Mouse (Mus musculus): ENCODE results near the gene Cap1. TPM values are rescaled to one million over a fixed set of nuclear protein-coding genes. Genes with fewer than 3 reads are reported as not detected.

Cap1 gene
- total RNA-seq, 2 experiments from 2014 or later = 420 to 551 TPM

DNA sequence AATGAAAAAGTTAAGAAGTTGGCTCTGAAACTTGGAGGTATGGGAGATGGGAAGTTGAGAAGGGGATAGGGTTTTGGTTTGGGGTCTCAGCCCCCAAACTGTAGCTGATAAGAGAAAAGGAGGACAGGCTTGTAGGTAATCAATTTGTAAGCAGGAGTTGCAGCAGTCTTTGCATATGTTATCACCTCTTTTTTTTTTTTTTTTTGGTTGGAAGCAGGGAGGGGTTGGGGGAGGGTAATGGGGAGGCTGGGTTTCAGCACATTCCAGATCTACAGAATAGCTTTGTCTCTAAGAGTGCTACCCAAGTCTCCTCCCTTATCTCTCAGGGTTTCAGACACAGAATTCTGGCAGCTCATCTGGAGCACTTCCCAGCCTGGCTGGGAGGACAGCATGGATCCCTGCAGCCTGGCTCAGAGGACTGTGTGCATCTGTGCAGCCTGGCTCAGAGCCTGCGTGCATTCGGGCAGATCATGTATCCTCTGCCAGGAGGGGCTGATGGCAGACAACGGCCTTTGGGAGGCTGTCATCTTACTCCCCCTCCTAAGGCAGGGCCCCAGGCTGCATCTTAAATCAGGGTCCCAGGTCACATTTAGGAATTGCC, 5.1 kb upstream of the Cap1 start:
- ATAC-seq (ENCODE audit: poor library complexity, severe bottlenecking) = no peak

DNA sequence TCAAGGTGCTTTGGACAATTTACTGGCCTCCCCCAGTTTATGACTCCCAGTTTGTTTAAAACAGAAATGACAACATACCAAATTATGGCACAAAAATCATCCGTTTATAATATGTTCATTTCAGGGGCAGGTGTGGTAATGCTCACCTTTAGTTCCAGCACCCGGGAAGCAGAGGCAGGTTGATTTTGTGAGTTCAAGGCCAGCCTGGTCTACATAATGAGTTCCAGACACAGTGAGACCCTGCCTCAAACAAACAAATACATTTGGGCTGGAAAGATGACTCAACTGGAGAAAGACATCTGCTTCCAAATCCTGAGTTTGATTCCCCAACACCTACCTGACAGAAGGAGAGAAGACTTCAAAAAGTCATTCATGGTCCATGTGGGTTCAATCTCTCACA, 1.5 kb upstream of the Cap1 start:
- no peak for ATAC-seq (ENCODE audit: poor library complexity, severe bottlenecking)

DNA sequence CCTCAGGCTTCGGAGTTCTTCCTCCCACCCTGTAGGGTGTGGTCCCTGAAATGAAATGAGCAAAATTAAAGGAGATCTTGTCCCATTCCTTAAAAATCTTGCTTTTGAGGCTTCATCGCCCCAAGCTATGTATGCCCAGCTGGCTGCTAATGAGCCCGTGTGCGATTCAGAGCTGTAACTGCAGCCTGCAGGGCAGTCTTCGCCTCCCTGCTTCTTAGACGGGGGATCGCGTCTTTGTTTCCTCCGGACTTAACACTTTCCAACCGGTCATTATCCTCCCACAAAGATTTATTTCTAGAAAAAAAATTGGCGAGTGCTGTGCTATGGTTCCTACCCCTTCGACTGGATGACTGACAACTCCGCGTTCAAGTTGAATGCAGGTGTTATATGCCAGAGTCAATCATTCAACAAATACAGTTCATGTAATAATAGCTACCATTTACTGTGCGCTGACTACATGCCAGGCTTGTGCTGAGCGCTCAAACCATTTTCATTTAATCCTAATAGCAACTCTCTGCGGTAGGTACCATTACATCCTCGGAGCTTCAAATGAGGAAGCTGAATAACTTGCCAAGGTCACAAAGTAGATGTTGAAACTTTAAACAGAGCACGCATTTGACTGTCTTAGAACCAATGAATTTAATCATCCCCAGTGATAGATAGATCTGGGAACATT, 861 bp upstream of the Cap1 start:
- ATAC-seq (ENCODE audit: poor library complexity, severe bottlenecking) = peak; percentile 20

DNA sequence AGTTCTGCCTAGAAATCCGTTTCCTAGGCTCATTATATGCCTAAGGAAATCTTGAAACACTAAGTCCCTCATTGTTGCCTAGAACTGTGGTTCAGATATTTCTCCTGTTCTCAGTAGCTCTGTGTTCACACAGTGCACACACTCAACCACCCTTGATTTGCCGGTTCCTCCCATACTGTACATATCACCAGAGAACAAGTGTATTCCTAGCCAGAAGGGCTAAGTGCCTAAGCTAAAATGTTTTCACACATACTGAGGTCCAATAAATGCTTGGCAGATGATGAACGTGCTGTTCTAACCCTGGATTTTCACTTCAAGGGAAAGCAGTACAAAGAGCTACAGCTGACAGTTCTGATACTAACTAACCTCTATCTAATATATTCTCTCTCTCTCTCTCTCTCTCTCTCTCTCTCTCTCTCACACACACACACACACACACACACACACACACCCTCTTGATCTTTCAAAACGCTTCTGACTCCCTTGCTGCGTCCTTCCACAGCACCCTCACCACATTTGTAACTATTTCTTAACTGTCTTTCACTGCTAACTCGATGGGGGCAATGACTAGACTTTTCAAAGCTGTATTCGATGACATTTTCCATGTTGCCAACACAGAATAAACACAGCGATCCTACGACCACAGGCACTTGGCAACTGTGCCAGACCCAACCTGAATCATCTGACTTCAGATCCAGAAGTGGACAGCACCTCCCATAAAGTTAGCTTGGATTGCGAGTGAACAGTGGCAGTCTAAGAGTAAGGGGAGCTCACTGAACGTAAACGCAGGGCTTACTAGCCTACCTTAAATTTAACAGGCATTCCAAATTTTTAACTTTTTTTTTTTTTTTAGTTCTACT, 1.1 kb downstream of the Cap1 start:
- peak; percentile 4 for ATAC-seq (ENCODE audit: poor library complexity, severe bottlenecking)

DNA sequence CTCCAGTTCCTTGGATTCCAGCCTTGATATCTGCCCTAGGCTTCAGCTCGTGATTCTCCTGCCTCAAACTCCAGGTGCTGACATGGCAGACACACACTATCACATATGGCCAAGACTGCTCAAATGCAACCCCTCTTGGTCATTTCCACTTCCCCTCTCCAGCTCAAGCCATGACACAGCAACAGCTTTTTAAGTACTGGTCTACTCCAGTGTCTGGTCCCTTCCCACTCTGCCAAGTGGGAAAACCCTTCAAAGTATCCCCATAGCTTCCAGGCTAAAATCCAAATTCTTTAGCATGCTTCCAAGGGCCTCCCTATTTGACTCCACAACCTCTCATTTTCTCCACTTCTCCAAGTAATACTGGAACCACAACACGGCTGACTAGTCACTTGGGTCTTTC, 1.8 kb downstream of the Cap1 start:
- ATAC-seq (ENCODE audit: poor library complexity, severe bottlenecking) = peak; percentile 11; the same call in 1 of the 2 replicates

DNA sequence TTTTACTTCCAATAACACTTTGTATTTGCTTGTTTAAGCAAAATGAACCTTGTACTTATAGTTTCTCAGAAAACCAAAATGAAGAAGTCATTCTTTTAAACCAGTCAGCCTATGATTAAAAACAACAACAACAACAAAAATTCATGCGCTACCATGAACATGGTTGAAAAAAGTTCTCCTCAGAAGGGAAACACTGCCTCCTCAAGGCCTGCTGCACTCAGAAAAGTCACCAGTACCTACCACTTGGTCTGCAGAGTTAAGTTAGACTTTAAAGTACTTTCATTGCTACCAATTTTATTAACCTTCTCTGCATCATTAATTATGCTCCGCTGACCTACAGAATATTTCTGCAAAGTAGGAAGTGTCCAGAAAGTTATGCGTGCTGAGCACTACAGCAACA, 2.6 kb downstream of the Cap1 start:
- ATAC-seq (ENCODE audit: poor library complexity, severe bottlenecking) = no peak

DNA sequence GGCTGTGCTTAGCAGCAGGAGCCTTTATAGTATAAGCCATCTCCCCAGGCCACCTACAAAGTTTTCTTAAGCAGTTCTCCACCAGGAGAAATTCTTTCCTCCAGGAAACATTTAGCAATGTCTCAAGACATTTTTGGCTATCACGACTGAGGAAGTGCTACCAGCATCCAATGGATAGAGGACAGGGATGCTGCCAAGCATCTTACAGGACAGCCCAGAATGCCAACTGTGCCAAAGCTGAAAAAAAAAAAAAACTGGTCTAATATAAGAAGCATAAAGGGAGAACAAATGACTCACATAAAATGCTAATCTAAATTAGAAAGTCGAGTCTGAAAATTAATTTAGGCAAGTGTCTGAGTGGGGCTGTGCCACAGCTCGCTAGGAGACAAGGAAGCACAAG, 3.3 kb downstream of the Cap1 start:
- ATAC-seq (ENCODE audit: poor library complexity, severe bottlenecking) = no peak

DNA sequence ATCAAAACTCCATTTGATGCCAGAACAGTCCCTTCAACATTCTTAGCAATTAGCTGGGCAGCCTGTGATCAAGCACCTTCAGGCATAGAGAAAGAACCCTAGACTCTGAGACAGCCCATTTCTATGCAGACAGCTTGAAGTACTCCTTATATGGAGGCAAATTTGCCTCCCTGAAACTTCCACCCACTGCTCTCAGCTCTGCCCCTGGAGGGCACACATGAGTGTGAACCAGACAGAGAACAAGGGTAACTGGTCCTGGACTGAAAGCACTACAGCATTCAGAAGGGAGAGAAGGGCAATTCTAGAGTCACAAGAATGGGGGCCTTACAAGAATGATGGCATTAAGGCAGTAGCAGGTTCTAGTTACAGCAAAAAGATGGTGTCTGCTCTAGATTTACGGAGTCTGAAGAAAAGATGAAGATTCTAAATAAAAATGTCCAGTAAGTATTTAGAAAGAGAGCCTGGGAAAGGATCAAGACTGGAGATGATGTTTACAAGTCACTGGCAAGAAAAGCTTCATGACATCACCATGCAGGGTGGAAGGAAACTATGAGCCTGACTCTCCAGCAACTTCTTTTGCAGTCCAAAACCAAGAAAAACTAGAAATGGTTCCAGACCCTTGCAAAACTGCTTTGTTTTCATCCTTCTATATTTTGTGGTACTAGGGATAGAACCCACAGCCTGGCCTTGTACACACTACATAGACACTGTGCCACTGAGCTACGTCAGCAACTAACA, 7.4 kb downstream of the Cap1 start:
- peak; percentile 45; the same call in 1 of the 2 replicates for ATAC-seq (ENCODE audit: poor library complexity, severe bottlenecking)

DNA sequence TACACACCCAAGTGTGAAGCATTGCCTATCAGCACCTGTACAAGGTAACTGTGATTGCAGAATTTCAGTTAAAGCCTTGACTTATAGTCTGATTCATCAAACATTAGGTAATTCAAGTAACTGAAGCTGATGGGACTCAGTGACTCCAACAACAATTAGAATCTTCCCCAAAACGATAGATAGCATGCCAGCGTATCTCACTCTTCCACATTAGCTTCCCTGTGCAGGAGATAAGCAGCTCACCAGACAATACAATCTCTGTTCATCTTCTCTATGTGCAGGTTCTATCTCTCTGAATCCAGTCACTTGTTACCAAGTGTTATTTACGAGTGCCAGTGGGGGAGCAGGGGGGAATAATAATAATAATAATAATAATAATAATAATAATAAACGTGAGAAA, 12.3 kb downstream of the Cap1 start:
- ATAC-seq (ENCODE audit: poor library complexity, severe bottlenecking) = no peak

DNA sequence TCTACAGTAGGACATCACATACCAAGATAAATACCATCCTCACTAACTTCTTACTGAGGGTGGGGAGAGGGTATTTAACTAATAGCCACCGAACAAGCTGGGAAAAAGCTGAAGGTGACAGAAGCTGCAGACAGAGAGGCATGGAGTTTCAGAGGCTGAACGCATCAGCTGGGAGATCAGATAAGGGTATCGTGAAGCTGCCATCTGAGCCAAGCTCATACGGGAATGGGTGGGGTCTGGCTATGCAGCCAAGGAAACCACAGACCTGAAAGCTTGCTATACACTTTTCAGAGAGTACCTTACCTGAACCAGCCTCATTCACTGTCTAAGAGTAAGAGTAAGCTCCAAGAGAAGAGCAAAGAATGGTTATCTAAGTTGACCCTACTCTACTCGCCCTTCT, 12.9 kb downstream of the Cap1 start:
- no peak for ATAC-seq (ENCODE audit: poor library complexity, severe bottlenecking)

DNA sequence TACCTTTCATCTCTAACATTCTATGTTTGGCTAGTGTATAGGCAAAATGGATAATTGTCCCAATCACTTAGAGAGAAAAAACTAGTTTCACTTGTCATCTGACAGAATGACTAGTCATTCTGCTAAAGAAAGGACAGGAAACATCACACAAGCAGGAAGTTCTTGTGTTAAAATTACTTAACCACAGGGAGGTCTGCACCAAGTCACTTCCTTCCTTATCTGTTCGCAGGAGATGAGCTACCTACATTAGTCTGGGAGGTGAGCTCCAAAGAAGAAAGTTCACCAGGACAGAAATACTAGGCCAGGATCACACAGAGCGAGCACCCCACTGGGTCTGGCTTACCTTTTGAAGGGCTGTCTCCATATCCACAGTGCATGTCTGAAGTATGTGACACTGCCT, 13.9 kb downstream of the Cap1 start:
- ATAC-seq (ENCODE audit: poor library complexity, severe bottlenecking) = peak; percentile 85

DNA sequence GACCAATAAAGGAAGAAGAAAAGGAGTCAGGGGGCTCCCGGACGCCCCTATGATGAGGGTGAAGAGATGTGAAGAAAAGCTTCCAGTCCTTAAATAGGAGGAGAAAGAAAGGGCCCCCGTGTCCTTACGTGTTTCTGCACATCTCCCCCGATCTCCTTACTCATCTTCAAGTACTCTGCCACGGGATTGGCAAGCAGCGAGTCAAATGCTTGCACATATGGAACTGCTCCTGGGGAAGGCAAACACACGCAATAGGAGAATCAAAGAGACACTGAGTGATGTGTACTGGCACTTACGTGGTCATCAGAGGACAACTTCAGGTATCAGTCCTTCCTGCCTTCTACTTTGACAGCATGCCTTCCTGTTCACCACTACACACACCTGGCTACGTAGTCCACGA, 14.6 kb downstream of the Cap1 start:
- ATAC-seq (ENCODE audit: poor library complexity, severe bottlenecking) = 0 out of 2 replicates have a peak, but pooled peaks have one; percentile 0

DNA sequence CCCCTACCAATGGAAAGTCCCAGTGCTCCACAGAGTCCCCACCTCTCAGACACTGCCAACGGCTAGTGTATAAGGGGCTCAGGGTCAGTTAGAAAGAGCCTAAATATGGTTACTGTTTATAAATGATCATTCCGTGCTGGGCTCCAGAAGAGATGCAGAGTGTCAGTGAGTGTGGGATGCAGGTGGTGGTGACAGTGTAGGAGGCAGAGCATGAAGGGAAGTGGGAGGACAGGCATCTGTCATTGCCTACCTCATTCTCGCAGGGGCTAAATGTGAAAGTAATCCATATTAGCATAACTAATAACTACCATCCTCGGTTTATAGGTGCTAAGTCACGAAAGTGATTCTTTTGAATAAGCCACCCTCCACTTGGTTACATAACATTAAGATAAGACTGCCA, 15.1 kb downstream of the Cap1 start:
- no peak for ATAC-seq (ENCODE audit: poor library complexity, severe bottlenecking)

DNA sequence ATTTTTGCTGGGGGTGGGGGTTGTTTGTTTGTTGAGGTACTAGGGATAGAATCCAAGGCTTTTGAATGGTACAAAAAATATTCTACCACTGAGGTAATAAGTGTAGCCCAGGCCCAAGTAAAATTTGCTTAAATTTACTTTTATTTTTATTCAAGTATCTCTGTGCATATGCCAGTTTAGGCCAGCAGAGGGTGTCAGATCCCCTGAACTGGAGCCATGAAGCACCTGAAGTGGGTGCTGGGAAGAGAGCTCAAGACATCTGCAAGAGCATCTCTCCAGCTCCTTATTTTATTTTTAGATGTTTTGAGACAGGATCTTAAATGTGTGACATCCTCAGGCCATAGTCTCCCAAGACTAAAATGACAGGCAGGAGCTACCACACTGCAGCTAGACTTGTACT, 15.8 kb downstream of the Cap1 start:
- peak; percentile 30; the same call in 1 of the 2 replicates for ATAC-seq (ENCODE audit: poor library complexity, severe bottlenecking)

DNA sequence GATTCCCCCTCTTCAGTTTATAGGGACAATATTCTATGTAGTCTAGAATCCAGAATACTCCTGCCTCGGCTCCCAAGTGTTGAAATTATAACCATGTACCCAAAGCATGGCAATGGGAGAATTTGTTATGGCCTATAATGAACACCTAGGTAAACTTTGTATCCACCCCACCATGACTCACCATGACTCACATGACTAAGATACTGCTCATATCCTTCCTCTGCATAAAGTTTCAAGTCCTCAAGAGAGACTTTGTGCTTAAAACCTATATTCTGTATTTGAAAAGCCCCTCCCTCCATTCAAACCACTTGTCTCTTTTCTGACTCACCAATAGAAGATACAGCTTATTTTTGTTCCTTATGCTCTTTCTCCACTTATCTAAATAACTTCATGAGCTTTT, 17.8 kb downstream of the Cap1 start:
- no peak for ATAC-seq (ENCODE audit: poor library complexity, severe bottlenecking)

DNA sequence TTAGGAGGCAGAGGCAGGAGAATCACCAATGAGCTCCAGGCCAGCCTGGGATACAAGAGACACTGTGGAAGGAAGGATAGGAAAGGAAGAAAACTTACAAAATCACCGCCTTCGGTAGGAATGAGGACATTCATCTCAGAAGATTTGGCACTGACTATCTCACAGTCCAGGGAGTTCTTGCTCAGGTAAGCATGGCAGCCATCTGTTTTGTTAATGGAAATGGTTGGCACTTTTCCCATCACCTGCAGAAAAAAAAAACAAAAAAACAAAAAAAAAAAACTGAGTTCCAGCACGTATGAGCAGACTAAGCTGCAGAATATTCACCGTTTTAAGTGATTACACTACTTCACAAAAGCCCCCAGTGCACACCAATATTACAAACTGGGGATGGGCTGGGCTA, 24.0 kb downstream of the Cap1 start:
- no peak for ATAC-seq (ENCODE audit: poor library complexity, severe bottlenecking)

DNA sequence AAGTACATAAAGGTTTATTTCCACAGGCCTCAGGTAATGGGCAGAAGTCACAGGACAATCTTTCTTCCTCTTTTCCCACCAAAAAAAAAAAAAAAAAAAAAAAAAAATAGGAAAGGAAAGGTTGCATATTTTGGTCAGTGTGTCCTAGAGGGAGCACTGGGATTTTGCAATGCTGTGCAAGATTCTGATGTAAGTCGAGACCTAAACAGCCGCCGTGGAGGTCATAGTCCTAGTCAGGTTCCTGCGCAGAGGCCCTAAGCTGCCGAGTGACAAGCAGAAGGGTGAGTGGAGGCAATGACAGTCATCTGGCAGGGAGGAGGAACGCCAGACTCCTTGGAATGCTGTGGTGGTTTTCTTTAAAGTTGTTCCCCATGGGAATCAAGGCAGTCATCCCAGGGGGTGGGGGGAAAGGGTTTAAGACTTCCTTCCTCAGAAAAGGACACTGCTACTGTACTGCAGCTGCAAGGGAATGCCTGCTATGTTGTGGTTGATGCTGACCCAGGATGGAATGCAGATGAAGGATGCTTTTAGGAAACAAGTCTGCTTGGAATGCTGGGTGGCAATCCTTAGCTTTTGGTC, 26.7 kb downstream of the Cap1 start:
- 0 out of 2 replicates have a peak, but pooled peaks have one; percentile 19 for ATAC-seq (ENCODE audit: poor library complexity, severe bottlenecking)

DNA sequence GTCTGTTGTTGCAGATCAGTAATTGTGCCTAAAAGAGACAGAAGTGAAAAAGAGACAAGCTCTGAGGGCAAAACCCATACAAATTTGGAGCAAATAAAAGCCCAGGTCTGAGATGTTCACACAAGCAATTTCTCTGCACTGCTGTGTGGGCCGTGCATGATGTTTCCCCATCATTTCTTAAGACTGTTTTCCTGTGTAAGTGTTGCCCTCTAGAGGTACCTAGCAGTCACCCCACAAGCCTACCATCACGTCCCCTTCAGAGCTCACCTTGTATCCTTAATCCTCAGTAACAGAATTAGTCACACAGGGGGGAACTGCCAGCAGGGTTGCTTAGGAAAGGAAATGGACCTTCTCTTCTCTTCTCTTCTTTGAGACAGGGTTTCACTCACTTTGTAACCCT, 27.9 kb downstream of the Cap1 start:
- peak; percentile 33; the same call in 1 of the 2 replicates for ATAC-seq (ENCODE audit: poor library complexity, severe bottlenecking)

DNA sequence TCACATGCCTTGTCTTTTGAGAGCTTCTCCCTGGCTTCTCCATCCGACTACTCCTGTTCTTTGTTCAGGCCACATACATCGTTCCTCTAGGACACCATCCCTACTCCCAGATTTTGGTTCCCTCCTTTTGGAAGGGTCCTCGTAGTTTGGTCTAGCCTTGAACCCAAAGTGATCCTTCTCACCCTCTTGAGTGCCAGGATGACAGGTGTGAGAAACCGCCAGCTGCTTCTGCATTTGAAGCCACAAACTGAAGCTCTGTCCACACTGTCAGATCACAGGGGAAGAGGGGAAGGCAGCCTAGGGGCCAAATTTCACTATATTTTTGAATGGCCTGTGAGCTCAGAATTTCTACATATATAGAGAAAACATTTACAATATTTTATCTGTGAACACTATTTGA, 31.1 kb downstream of the Cap1 start:
- no peak for ATAC-seq (ENCODE audit: poor library complexity, severe bottlenecking)

DNA sequence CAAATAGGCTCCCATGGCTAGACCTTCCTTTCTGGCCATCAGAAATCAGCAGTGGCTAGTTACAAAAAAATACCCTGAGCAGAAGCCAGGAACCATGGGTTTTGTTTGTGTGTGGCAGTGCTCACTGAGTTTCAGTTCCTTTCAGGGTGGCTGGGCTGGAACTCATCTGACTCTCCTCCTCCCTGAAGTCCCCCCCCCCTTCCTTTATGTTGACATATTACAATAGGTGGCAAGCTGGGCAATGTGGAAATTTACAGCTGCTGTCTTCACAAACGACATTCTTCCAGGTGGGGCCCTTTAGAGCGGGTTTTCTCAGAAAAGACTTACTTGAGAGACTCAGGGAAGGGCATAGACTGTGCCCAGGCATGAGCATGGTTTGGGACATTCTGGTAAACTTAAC, 32.2 kb downstream of the Cap1 start:
- ATAC-seq (ENCODE audit: poor library complexity, severe bottlenecking) = peak; percentile 85

DNA sequence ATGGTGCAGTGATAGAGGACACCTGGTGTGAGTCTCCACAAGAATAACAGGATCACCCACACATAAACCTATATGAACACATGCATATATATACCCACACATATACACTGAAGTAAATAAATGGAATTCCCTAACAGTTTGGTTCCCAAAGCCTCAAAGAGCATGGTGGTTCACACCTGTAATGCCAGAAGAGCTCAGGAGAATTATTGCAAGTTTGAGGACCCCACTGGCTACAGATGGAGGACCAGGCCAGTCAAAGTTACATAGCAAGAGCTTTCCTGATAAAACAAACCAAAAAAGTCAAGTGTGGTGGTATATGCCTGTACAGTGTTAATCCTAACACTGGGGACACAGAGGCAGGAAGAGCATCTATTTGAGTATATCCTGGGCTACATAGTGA, 34.3 kb downstream of the Cap1 start:
- no peak for ATAC-seq (ENCODE audit: poor library complexity, severe bottlenecking)

All from megakaryocyte, adult 5-6 weeks (primary cell).